Mouse (Mus musculus): ENCODE data around the gene Manf. TPM values are rescaled to one million over a fixed set of nuclear protein-coding genes. Genes with fewer than 3 reads are reported as not detected.
A peak's percentile ranks its signal among the peaks of the same experiment; 100 is the strongest.

Manf gene
- total RNA-seq, 1 experiment from 2014 or later, result 113 TPM

DNA sequence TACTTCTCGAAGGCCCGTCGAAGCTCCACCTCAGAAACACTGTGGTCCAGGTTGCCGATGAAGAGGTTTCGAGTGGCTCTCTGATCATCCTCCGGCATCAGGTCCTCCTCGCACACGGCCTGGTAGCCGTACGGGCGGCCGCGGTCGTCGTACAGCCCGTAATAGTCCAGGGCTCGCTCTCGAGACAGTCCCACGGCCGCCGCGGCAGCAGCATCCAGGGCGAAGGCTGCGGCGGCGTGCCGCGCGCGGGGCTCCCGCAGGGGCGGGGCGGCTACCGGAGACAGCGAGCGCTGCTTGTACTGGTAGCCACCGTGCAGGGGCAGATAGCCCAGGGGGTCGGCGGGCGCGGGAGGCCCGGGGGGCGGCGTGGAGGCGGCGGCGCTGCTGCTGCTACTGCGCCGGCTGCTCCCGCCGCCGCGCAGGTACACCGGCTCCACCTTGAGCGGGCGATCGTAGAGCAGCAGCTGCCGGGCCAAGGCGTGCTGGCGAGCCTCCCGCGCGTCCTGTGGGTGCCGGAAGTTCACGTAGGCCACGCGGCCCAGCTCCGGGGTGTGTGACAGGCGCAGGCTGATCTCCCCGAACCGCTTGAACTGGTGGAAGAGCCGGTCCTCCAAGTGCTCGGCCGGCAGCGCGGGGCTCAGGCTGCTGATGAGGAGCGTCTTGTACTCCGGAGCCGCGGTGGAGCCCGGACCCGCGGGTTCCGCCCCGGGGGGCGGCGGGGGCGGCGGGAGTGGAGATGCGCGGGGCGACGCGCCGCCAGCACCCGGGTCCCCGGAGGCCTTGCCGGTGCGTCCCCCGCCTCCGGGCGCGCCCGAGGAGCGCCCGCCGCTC, 5.7 kb downstream of the Manf start:
- ATAC-seq (replicated peaks; ENCODE audit: insufficient number of reproducible peaks, low FRiP score, low TSS enrichment, poor library complexity, severe bottlenecking), result no peak

DNA sequence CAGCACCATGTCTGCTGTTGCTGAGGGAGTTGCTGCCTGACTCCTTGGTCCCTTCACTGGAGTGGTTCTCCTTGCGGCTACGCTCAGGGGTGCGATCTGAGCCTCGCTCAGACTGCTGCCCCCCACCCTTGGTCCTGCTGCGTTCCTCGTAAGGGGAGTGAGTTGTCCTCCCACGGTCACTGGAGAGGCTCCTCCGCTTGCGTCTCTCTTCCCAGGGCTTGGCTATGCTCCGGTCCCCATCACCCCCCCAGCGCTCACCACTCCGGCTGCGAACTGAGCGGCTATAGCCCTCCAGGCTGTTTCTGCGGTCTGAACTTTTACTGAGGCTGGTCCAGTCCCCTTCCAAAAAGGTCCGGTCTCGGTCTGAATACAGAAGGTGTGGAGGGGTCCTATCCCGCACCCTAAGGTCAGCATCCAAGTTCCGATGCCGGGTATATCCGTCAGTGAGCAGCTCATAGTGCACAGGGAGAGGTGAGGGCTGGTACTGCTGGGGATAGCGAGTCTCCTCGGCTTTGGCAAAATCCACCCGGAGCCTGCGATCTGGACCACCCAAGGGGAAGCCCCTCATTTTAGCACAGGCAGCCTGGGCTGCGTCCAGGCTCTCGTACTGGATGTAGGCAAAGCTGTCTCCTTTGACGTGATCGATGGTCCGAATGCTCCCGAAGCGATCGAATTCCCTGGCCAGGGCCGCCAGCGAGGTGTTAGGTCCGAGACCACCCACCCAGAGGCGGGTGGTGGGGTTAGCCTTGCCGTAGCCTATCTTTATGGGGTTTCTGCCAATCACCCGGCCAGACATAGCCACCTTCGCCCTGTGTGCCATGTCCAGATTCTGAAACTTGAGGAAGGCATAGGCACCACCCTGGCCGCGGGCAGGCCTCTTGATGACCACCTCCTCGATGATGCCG, 6.5 kb downstream of the Manf start:
- ATAC-seq (replicated peaks; ENCODE audit: insufficient number of reproducible peaks, low FRiP score, low TSS enrichment, poor library complexity, severe bottlenecking), result no peak

DNA sequence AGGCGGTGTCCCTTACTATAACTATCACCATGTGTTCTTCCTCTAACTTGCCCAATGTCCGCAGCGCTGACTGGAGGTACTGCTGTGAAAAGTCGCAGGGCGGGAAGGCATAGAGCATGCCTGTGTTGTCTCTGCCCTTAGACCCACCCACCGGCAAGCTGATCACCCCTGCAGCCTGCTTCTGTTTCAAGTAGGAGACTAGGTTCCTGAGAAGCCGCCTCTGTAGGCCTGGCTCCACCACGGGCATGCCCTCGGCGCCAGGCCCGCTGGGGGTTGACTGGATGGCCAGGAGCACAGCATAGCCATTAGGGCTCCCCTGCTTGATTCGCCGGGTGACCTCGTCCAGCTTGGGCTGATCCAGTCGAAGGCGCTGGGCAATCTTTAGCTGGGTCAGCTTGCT, 7.5 kb downstream of the Manf start:
- ATAC-seq (replicated peaks; ENCODE audit: insufficient number of reproducible peaks, low FRiP score, low TSS enrichment, poor library complexity, severe bottlenecking), result no peak

DNA sequence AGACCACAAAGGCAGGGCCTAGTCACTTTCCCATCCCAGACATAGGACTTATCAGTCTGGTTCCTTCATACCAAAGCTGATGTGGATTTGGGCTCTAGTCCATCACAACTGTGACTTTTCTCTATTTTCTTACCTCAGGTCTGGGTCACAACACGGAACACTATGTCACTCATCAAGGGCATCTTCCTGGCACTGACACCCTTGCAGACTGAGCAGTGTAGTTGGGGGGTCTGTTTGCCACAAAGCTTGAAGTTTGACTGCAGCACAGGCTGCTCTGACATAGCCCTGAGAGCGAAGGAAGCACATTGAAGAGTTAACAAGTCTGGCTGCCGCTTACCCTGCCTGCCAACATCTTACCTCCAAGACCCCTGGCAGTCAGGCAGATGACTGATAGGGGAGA, 8.7 kb downstream of the Manf start:
- no peak for ATAC-seq (replicated peaks; ENCODE audit: insufficient number of reproducible peaks, low FRiP score, low TSS enrichment, poor library complexity, severe bottlenecking)

DNA sequence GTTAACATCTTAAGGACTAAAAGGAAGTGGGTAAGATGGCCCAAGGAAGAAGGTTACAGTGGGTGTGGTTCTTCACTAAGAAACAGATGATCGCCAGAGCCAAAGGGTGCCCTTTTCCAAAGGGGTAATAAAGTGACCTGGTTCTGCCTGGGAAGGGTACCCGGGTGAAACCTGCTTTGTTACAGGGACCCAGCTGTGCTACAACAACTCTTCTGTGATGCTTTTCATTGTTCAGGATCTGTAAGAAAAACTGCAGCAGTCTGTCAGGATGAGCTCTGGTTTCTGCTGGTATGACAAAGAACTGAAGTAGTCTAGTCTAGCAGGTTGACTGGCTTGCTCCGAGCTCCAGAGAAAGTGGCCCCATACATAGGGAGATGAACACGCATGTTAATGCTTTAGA, 9.6 kb downstream of the Manf start:
- ATAC-seq (replicated peaks; ENCODE audit: insufficient number of reproducible peaks, low FRiP score, low TSS enrichment, poor library complexity, severe bottlenecking), result no peak

DNA sequence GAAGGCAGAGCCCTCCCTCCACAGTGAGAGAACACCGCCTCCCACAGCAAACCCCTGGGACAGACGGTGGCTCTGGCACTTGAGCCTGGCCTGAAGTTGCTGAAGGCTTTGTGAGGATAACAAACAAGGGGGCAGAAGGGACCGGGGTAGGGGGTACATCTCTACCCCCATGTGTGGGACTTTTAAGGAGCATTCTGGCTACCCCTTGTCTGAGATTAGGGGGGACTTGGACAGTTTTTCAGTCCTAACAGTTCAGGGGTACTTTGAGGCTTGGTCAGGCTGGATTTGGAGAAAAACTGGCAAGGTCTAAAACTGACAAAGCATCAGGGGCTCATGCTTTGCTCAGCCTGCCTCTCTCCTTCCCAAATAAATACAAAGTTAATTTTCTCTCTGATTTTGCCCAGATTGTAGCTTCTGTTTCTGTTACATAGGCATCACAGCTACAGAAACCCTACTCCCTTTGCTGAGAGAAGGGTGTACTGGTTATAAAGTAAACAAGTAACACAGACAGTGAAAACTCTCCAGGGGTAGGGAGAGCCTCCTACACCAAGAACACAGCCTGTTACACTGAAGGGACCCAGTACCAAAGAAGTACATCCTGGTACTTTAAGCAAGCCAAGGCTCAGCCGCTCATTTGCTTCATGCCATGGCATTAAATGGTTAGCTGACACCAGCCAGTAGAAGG, 10.6 kb downstream of the Manf start:
- ATAC-seq (replicated peaks; ENCODE audit: insufficient number of reproducible peaks, low FRiP score, low TSS enrichment, poor library complexity, severe bottlenecking), result no peak

DNA sequence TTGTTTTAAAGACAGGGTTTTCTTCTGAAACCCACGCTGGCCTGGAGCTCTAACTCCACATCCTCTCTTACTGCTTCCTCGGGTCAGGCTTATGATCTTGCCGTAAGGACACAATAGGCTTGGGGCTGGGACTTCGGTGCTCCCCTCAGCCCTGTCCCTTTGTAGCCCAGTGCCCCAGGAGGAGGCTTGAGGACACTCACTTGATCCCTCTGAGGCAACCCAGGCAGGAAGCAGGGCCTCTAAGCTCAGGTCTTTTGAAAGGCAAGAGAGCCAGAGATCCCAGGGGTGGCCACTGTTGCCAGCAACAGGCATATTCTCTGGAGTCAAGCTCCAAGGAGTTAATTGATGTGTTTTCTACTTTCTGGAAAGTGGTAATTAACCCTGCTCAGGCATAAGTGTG, 12.3 kb downstream of the Manf start:
- no peak for ATAC-seq (replicated peaks; ENCODE audit: insufficient number of reproducible peaks, low FRiP score, low TSS enrichment, poor library complexity, severe bottlenecking)

DNA sequence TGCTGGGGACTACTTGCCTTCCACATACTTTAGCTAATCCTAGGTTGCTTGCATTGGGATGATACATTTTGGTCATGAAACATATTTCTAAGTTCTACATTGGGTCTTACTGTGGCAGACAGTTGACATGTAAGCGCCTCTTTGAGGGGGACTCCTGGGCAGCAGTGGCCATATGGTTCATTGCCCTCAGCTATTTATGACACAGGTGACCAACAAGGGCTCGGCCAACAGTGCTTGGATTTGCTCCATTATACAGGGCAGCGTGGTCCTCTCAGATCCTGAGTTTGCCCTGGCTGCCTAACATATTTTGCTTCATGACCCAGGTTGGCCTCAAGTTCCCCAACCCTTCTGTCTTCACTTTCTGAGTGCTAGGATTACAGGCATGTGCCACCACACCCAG, 15.1 kb downstream of the Manf start:
- ATAC-seq (replicated peaks; ENCODE audit: insufficient number of reproducible peaks, low FRiP score, low TSS enrichment, poor library complexity, severe bottlenecking), result no peak

DNA sequence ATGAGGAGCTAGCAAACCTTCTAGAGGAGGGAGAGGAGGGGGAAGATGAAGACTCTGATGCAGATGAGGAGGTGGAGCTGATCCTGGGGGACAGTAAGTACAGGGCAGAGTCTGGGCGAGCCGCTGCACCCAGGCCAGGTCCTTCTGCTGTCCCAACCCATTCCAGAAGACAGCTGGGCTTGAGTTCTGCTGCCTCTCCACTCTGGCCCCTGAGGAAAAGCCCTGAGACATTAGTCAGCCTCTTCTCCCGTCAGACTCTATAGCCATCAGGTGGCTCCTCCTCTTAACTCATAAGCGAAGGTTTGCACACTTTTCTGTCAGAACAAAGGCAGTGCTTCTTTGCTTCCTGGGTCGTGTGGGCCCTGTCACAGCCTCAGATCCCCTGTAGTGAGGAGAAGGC, 17.6 kb downstream of the Manf start:
- no peak for ATAC-seq (replicated peaks; ENCODE audit: insufficient number of reproducible peaks, low FRiP score, low TSS enrichment, poor library complexity, severe bottlenecking)

DNA sequence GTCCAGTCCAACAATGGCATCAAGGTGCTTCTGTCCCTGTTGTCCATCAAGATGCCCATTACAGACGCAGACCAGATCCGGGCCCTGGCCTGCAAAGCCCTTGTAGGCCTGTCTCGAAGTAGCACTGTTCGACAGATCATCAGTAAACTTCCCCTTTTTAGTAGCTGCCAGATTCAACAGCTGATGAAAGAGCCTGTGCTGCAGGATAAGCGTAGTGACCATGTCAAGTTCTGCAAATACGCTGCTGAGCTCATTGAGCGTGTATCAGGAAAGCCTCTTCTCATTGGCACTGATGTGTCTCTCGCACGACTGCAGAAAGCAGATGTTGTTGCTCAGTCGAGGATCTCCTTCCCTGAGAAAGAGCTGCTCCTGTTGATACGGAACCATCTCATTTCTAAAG, 33.7 kb downstream of the Manf start:
- ATAC-seq (replicated peaks; ENCODE audit: insufficient number of reproducible peaks, low FRiP score, low TSS enrichment, poor library complexity, severe bottlenecking), result no peak

DNA sequence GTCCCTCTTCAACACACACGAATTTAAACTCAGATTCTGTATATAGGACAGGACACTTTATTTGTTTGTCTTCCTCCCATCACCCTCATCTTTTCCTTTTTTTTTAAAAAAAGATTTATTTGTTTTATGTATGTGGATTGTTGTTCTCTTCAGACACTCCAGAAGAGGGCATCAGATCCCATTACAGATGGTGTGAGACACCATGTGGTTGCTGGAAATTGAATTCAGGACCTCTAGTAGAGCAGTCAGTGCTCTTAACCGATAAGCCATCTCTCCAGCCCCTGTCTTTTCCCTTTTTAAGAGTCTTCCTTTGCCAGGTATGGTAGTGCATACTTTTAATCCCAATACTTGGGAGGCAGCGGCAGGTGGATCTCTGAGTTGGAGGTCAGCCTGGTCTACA, 35.1 kb downstream of the Manf start:
- ATAC-seq (replicated peaks; ENCODE audit: insufficient number of reproducible peaks, low FRiP score, low TSS enrichment, poor library complexity, severe bottlenecking), result no peak

DNA sequence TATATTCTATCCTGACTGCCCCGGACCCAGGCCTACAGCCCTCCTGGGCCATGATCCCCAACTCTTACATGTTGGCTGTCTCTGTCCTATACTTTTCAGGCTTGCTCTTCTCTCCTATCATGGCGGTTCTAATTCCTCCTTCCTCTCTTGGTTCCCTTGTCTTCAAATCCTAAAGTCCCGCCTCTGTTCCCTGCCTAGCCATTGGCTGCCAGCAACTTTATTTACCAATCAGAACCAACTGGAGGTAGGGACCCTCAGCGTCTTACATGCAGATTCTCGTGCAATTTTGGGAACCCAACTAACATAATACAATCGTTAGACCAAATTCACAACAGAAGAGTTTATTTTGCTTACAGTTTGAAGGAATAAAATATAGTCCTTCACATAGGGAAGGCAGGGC, 49.0 kb downstream of the Manf start:
- no peak for ATAC-seq (replicated peaks; ENCODE audit: insufficient number of reproducible peaks, low FRiP score, low TSS enrichment, poor library complexity, severe bottlenecking)

DNA sequence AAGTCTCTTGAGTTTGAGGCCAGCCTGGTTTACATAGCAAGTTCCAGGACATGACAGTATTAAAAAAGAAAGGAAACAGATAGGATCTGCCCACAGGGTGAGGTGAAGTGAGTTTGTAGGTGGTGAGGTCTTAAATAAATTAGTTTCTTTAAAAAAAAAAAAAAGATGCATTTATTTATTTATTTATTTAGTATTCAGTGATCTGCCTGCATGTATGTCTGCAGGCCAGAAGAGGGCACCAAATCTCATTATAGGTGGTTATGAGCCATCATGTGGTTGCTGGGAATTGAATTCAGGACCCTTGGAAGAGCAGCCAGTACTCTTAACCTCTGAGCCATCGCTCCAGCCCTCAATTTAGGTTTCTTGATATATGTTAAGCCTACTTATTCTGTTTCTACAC, 51.2 kb downstream of the Manf start:
- ATAC-seq (replicated peaks; ENCODE audit: insufficient number of reproducible peaks, low FRiP score, low TSS enrichment, poor library complexity, severe bottlenecking), result no peak

DNA sequence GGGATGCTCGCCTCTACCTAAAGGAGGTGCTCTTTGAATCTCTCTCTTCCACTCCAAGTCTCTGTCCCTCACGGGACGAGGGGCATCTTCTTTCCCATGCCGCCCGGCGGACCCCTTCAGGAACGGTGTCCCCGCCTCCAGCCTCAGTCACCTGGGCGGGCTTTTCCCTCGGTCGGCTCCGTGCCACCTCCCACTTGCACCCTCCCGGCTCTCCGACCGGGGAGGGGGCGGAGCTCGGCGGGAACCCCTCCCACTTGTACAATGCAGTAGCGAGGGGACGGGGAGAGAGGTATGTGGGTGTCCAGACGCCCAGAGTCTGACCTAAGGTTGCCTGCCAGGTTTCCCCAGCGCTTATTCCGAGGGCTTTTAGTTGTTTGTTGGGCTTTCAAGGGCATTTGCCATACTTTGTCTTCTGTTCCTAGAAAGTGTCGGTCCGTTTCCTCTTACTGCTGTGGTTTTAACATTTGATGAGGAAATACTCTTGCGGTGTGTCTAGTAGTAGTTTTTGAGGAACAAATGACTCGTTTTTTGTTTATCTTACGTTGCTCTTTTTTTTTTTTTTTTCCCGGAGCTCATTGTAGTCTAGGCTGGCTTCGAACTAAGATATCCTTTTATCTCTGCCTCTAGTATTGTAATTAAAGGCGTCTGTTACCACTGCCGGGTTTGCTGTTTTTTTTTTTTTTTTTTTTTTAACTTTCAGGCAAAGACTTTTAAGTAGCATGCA, 69.2 kb downstream of the Manf start:
- peak; percentile 63 for ATAC-seq (replicated peaks; ENCODE audit: insufficient number of reproducible peaks, low FRiP score, low TSS enrichment, poor library complexity, severe bottlenecking)

DNA sequence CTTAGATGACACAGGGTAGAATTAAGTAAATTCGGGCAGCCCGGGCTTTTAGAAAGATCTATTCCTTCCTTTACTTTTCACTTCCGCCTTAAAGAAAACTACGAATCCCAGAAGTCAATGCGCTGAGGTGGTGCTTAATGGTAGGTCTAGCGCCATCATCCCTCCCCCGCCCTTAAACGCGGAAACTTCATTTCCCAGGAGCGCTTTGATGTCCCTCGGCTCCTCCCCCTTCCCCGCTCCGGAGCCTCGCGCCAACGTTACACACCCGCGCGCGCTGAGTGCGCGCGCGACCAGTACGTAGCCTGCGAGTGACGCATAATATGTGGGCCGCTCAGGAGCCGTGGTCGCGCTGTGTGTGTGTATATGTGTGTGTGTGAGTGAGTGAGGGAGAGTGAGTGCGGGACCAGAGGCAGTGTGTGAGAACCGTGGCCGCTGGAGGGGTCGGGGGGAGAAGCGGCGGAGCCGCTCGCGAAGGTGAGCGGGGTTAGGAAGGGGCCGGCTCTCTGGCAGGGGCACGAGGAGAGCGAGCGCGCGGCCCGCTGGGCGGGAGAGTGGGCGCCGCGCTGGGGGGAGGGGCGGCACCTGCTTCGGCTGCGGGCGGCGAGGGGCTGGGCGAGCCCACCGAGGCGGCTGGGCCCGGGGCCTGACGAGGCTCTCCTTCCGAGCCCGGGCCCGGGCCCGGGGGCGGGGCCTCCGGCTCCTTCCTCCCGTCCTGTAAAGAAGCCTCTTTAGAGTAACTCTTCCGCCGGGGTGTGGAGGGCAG, 70.0 kb downstream of the Manf start, which contains the start of gene Dcaf1:
Gene Dcaf1 (plus strand): TSS at position 257 of the 763 bp plus-strand sequence.
- ATAC-seq (replicated peaks; ENCODE audit: insufficient number of reproducible peaks, low FRiP score, low TSS enrichment, poor library complexity, severe bottlenecking), result peak; percentile 95

DNA sequence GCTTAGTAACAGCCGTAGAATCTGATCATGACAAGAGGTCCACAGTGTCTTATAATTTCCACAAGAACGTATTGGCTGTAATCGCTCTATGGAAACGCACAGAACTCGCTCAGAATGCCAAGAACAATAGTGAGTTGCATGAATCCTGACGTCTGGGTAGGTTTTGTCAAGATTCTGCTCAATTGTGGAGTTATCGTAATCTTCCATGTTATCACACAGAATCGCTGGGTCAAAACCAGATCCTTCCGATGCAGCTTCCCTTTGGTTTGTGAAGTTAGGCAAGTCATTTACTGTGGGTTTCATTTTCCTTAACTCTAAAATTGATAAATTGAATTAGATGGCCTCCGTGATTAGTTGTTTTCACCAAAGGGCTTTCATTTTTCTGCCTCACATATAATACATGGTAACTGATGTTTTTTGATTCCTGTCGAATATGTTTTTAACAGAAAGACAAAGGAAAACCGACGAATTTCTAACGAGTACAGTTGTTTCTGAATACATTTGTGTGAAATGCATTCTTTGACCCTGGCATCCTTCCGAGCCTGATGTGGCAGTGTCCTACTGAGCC, 70.6 kb downstream of the Manf start:
- no peak for ATAC-seq (replicated peaks; ENCODE audit: insufficient number of reproducible peaks, low FRiP score, low TSS enrichment, poor library complexity, severe bottlenecking)

DNA sequence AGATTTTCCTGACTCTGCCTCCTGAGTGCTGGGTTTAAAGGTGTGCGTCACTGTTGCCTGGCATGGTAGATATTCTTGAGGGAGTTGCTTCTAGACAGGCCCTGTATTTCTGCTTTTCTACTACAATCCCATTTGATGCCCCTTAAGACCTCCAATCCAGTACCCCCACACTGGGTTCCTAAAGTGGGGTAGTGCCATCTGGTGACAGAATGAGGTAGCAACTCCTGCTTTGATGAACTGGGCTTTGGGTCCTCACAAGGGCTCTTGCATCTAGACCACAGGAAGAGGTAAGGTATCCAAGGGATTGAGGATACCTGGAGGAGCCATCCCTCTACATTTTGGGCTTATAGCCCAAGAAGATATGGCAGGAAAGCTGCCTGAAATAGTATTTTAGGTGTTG, 72.6 kb downstream of the Manf start:
- ATAC-seq (replicated peaks; ENCODE audit: insufficient number of reproducible peaks, low FRiP score, low TSS enrichment, poor library complexity, severe bottlenecking), result no peak

DNA sequence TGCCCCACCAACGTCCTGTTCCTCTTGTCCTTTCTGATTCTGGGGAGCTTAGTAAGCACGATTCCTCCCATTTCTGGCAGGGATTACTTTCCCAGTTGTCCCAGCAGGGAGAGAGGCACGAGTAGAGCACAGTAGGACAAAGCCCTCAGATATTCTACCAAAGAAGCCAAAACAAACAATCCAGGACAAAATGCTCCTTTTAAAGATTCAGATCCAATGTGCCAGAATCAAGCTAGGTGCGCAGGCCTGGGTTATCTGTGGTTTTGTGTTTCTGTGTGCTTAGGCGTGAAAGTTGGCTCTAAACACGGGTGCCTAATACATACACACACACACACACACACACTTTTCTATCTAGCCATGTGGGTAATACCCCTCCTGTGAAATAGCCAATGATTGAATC, 73.6 kb downstream of the Manf start:
- no peak for ATAC-seq (replicated peaks; ENCODE audit: insufficient number of reproducible peaks, low FRiP score, low TSS enrichment, poor library complexity, severe bottlenecking)
